Mouse (Mus musculus) C2C12 (cell line): ENCODE data around the gene Slc46a3. TPM values are rescaled to one million over a fixed set of nuclear protein-coding genes. Genes with fewer than 3 reads are reported as not detected.

ENCODE experiments used
- H3K27me3 ChIP-seq: one replicate; pipeline ENCODE4 v1.6.1; 2011; ENCODE audit not compliant: control insufficient read depth, insufficient read depth, insufficient read length
- H3K36me3 ChIP-seq: one replicate; pipeline ENCODE4 v1.6.1; 2011; ENCODE audit not compliant: control insufficient read depth, insufficient read depth
- H3K4me3 ChIP-seq: one replicate; pipeline ENCODE4 v1.5.1; 2011; ENCODE audit warnings: mild to moderate bottlenecking, control low read depth; ENCODE audit not compliant: poor library complexity, insufficient read depth, severe bottlenecking
- H3K79me2 ChIP-seq: one replicate; pipeline ENCODE4 v1.6.1; 2011; ENCODE audit not compliant: control insufficient read depth, insufficient read depth
- H3K79me3 ChIP-seq: one replicate; pipeline ENCODE4 v1.6.1; 2011; ENCODE audit warnings: low read depth, control low read depth
- H3ac ChIP-seq: one replicate; pipeline ENCODE3; 2011; ENCODE audit warnings: low read depth; ENCODE audit not compliant: control insufficient read depth, insufficient read length
- CEBPB ChIP-seq: IDR thresholded peaks from one replicate; pipeline ENCODE4 v1.6.1; 2011; ENCODE audit warnings: low read depth, mild to moderate bottlenecking, control low read depth, moderate library complexity
- CTCF ChIP-seq: IDR thresholded peaks from one replicate; pipeline ENCODE4 v1.5.1; 2011; ENCODE audit not compliant: control insufficient read depth, insufficient read depth, insufficient read length
- FOSL1 ChIP-seq: IDR thresholded peaks from one replicate; pipeline ENCODE4 v1.8.0; 2011; ENCODE audit warnings: mild to moderate bottlenecking, low read length; ENCODE audit not compliant: poor library complexity, insufficient read depth, severe bottlenecking
- MAX ChIP-seq: IDR thresholded peaks from one replicate; pipeline ENCODE4 v1.6.1; 2011; ENCODE audit warnings: mild to moderate bottlenecking, control low read depth
- MYOD1 ChIP-seq: IDR thresholded peaks from one replicate; pipeline ENCODE4 v1.6.1; 2011; ENCODE audit warnings: low read depth; ENCODE audit not compliant: control insufficient read depth, insufficient read length
- MYOG ChIP-seq: IDR thresholded peaks from one replicate; pipeline ENCODE4 v1.6.1; 2011; ENCODE audit not compliant: control insufficient read depth, insufficient read length; ENCODE audit errors: extremely low read depth
- USF1 ChIP-seq: IDR thresholded peaks from one replicate; pipeline ENCODE4 v1.6.1; 2011; ENCODE audit warnings: low read depth, mild to moderate bottlenecking, control low read depth, moderate library complexity
- polyA plus RNA-seq: library from polyadenylated mRNA; unstranded; fragments of >200 nt; fragmentation: generic; extraction: Trizol; gene quantifications from one replicate; pipeline ENCODE4 v1.2.1, GENCODE M21; 2012; ENCODE audit warnings: missing spikeins

Slc46a3 gene
- polyA plus RNA-seq, 1 experiment = 0.23 TPM

DNA sequence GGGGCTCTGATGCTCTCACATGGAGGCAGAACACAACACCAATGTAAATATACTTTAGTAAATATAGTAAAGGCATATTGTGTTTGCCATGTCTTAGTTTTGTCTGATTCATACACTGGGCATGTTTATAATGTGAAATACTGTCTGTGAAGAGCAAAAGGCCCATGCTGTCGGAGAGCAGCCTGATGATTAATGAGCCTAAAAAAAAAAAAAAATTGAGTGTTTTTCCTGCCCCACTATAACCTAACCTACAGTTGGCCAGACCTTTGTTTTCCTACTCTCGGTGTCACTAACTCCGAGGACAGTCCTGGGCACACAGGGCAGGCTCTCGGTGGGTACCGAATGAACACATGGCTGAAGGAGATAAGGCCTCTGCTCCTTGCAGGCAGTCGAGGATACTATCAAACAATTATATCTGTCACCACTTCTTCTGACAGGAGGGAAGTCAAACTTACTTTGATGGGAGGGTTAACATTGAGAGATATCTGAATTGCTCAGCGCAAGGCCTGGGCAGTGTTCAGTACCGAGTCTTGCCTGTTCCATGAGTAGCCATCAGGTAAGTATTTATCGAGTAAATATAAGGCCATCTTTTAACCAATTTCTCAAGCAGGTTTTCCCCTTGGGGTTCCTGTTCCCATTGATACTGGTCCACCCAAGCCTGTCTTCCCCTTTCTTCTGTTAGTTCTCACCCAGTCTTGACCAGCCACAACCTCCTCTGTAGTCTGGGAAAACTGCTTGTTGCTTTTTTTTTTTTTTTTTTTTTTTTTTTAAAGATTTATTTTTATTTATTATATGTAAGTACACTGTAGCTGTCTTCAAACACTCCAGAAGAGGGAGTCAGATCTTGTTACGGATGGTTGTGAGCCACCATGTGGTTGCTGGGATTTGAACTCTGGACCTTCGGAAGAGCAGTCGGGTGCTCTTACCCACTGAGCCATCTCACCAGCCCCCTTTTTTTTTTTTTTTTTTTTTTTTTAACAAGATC lies 6.0 kb downstream of the Slc46a3 start:
- H3ac ChIP-seq = no peak overlapping the region
- no peaks in the 10 kb centered on the region for H3K79me3 ChIP-seq
- TF ChIP-seq FOSL1 (no peak), CTCF (no peak), CEBPB (no peak), USF1 (no peak), MAX (no peak), MYOD1 (no peak), MYOG (no peak)
- H3K79me2 ChIP-seq = no peaks in the 10 kb centered on the region
- H3K27me3 ChIP-seq = no peaks in the 10 kb centered on the region
- H3K4me3 ChIP-seq = no peak overlapping the region
- no peaks in the 10 kb centered on the region for H3K36me3 ChIP-seq

DNA sequence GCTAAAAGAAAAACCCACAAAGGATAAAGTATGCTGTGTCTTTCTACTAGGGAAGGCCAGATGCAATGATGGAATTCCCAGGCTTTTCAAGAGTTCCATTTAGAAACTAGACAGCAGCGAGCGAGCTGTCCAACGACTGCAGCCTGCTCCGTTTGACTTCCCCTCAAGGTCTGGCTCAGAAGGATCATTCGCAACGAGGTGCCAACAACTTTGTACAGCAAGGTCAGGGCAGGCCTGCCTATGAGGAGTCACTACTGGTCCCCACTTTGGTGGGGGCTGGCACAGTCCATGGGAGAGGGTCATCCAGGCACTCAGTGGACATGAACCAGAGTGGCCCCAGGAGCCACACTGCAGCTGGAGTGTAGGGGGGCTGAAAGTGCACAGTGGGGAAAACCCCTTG lies 11.0 kb downstream of the Slc46a3 start:
- H3K79me3 ChIP-seq = no peaks in the 10 kb centered on the region
- peaks cover 16% of the 10 kb centered on the region for H3K36me3 ChIP-seq
- no peaks in the 10 kb centered on the region for H3K79me2 ChIP-seq
- no peak for TF ChIP-seq MYOD1
- TF ChIP-seq MAX = no peak
- TF ChIP-seq CTCF = no peak
- no peak for TF ChIP-seq USF1
- TF ChIP-seq CEBPB = no peak
- TF ChIP-seq FOSL1 = no peak
- no peak for TF ChIP-seq MYOG
- H3K27me3 ChIP-seq = no peaks in the 10 kb centered on the region
- no peak overlapping the region for H3K4me3 ChIP-seq
- no peak overlapping the region for H3ac ChIP-seq

DNA sequence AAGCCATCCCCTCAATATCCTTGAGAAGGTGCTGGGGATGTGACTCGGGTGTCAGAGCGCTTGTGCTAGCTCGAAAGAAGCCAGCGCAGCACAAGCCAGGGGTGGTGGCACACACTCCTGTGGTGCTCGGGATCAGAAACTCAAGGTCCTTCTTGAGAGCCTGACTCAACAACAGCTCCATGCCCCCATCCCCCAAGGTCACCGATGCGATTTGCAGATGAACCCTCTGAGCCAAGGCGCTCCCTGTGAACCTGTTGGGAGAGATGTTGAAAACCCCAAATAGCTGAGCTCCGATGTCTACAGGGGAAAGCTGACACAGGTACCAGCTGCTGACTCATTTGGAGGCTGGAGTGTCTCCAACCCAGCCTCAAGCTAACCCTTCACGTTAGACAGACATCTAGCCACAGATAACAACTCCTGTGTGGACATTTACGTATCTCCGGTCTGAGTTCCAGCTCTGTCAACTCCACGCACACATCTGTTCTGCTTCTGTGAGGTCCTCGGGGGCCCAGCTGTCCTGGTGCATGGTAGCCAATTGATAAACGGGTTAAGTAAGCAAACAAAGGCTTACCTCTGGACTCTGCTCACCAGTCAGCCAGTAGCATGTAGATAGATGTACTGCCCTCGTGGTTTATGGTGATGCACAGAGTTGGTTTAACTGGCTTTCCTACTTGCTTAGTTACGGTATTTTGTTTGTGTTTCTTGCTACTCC lies 14.5 kb downstream of the Slc46a3 start:
- Histone ChIP-seq H3K4me3 (no peak overlapping the region), H3K36me3 (peaks cover 49% of the 10 kb centered on the region), H3K79me3 (peaks cover 2% of the 10 kb centered on the region), H3K79me2 (no peaks in the 10 kb centered on the region), H3ac (no peak overlapping the region), H3K27me3 (peaks cover 4% of the 10 kb centered on the region)
- TF ChIP-seq MAX = no peak
- no peak for TF ChIP-seq CEBPB
- no peak for TF ChIP-seq USF1
- no peak for TF ChIP-seq MYOD1
- TF ChIP-seq MYOG = no peak
- no peak for TF ChIP-seq CTCF
- no peak for TF ChIP-seq FOSL1

DNA sequence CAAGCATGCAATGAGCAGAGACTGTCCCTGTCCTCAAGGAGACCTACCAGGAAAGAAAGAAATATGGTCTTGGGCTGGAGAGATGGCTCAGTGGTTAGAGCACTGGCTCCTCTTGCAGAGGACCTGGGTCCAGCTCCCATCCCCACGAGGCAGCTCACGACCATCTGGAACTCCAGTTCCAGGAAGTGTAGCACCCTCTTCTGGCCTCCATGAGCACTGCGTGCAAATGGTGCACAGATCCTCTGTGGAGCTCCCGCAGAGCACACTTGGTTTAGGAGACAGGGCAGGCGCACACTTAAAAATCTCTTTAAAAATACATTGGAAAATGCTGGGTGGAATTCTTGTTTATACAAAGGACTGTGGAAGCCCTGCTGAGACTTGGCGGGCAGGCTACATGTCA lies 17.1 kb downstream of the Slc46a3 start:
- H3K27me3 ChIP-seq = peaks cover 4% of the 10 kb centered on the region
- TF ChIP-seq CEBPB (no peak), MYOG (no peak), MAX (no peak), FOSL1 (no peak), CTCF (no peak), MYOD1 (no peak), USF1 (no peak)
- no peaks in the 10 kb centered on the region for H3K79me2 ChIP-seq
- H3K79me3 ChIP-seq = peaks cover 2% of the 10 kb centered on the region
- no peak overlapping the region for H3ac ChIP-seq
- peaks cover 72% of the 10 kb centered on the region for H3K36me3 ChIP-seq
- no peak overlapping the region for H3K4me3 ChIP-seq

DNA sequence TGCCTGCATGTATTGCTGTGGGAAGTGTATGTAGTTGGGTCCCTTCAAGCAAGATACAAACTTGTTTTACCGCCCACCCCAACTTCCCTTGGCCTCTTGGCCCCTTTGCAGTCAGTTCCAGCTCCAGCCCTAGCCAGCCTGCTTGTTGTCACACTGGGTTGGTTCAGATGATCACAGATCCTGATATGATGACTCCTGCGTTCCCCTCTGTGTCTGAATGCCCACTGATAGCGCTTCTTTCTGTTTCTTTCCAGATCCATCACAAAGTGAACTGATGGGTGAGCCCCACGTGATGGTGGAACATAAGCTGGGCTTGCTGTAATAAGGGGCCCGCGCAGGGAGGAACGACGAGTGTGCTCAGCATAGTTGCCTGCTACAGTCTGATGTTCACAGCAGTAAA lies 19.4 kb downstream of the Slc46a3 start:
- Histone ChIP-seq H3K4me3 (no peak overlapping the region), H3ac (no peak overlapping the region), H3K36me3 (peaks cover 88% of the 10 kb centered on the region), H3K79me2 (no peaks in the 10 kb centered on the region), H3K79me3 (peaks cover 2% of the 10 kb centered on the region), H3K27me3 (peaks cover 4% of the 10 kb centered on the region)
- TF ChIP-seq MAX (no peak), CTCF (no peak), MYOD1 (no peak), USF1 (no peak), CEBPB (no peak), FOSL1 (no peak), MYOG (no peak)
